Mouse (Mus musculus): Measurements from ENCODE around the gene Fam189a1. TPM values are rescaled to one million over a fixed set of nuclear protein-coding genes. Genes with fewer than 3 reads are reported as not detected.

Gene Fam189a1
- polyA plus RNA-seq, 1 experiment: not detected

- TF ChIP-seq GATA1 (IDR thresholded peaks at IDR 0.05; ENCODE audit: low read length) (no peak), TAL1 (IDR thresholded peaks at IDR 0.05; ENCODE audit: low read length) (no peak)
- Histone ChIP-seq H3K9me3 (ENCODE audit: control insufficient read depth, low read length) (no peaks in the 10 kb centered on the region), H3K4me3 (replicated peaks) (no peak overlapping the region), H3K4me1 (ENCODE audit: control insufficient read depth) (no peaks in the 10 kb centered on the region), H3K36me3 (ENCODE audit: control insufficient read depth) (no peaks in the 10 kb centered on the region), H3K27me3 (ENCODE audit: control insufficient read depth) (no peaks in the 10 kb centered on the region)
Measured at GRCm38 (mm10) chr7:64997743-64998142, 158.6 kb downstream of the Fam189a1 start.

- H3K9me3 ChIP-seq (ENCODE audit: control insufficient read depth, low read length): no peaks in the 10 kb centered on the region
- no peak for TF ChIP-seq GATA1 (IDR thresholded peaks at IDR 0.05; ENCODE audit: low read length)
- no peak for TF ChIP-seq TAL1 (IDR thresholded peaks at IDR 0.05; ENCODE audit: low read length)
- no peak overlapping the region for H3K4me3 ChIP-seq (replicated peaks)
- no peaks in the 10 kb centered on the region for H3K27me3 ChIP-seq (ENCODE audit: control insufficient read depth)
- no peaks in the 10 kb centered on the region for H3K4me1 ChIP-seq (ENCODE audit: control insufficient read depth)
- H3K36me3 ChIP-seq (ENCODE audit: control insufficient read depth): no peaks in the 10 kb centered on the region
Measured at GRCm38 (mm10) chr7:64995946-64996444, 160.4 kb downstream of the Fam189a1 start.

- Histone ChIP-seq H3K27me3 (ENCODE audit: control insufficient read depth) (no peaks in the 10 kb centered on the region), H3K9me3 (ENCODE audit: control insufficient read depth, low read length) (peaks cover 4% of the 10 kb centered on the region; the same call in 1 of the 2 replicates), H3K4me3 (replicated peaks) (no peak overlapping the region), H3K36me3 (ENCODE audit: control insufficient read depth) (no peaks in the 10 kb centered on the region), H3K4me1 (ENCODE audit: control insufficient read depth) (no peaks in the 10 kb centered on the region)
- TF ChIP-seq GATA1 (IDR thresholded peaks at IDR 0.05; ENCODE audit: low read length) (no peak), TAL1 (IDR thresholded peaks at IDR 0.05; ENCODE audit: low read length) (no peak)
Measured at GRCm38 (mm10) chr7:64989406-64989805, 167.0 kb downstream of the Fam189a1 start.

GRCm38 (mm10) chr7:64988015-64988414 lies 168.4 kb downstream of the Fam189a1 start:
- H3K9me3 ChIP-seq (ENCODE audit: control insufficient read depth, low read length): peaks cover 4% of the 10 kb centered on the region; the same call in 1 of the 2 replicates
- no peaks in the 10 kb centered on the region for H3K27me3 ChIP-seq (ENCODE audit: control insufficient read depth)
- H3K4me3 ChIP-seq (replicated peaks): no peak overlapping the region
- no peaks in the 10 kb centered on the region for H3K36me3 ChIP-seq (ENCODE audit: control insufficient read depth)
- H3K4me1 ChIP-seq (ENCODE audit: control insufficient read depth): no peaks in the 10 kb centered on the region
- no peak for TF ChIP-seq TAL1 (IDR thresholded peaks at IDR 0.05; ENCODE audit: low read length)
- no peak for TF ChIP-seq GATA1 (IDR thresholded peaks at IDR 0.05; ENCODE audit: low read length)

GRCm38 (mm10) chr7:64984468-64985120 lies 171.8 kb downstream of the Fam189a1 start:
- H3K27me3 ChIP-seq (ENCODE audit: control insufficient read depth): no peaks in the 10 kb centered on the region
- no peak for TF ChIP-seq GATA1 (IDR thresholded peaks at IDR 0.05; ENCODE audit: low read length)
- no peak for TF ChIP-seq TAL1 (IDR thresholded peaks at IDR 0.05; ENCODE audit: low read length)
- no peaks in the 10 kb centered on the region for H3K36me3 ChIP-seq (ENCODE audit: control insufficient read depth)
- H3K4me1 ChIP-seq (ENCODE audit: control insufficient read depth): no peaks in the 10 kb centered on the region
- H3K4me3 ChIP-seq (replicated peaks): no peak overlapping the region
- peaks cover 4% of the 10 kb centered on the region; the same call in 1 of the 2 replicates for H3K9me3 ChIP-seq (ENCODE audit: control insufficient read depth, low read length)

- Histone ChIP-seq H3K4me1 (ENCODE audit: control insufficient read depth) (no peaks in the 10 kb centered on the region), H3K9me3 (ENCODE audit: control insufficient read depth, low read length) (peaks cover 4% of the 10 kb centered on the region; the same call in 1 of the 2 replicates), H3K27me3 (ENCODE audit: control insufficient read depth) (no peaks in the 10 kb centered on the region), H3K4me3 (replicated peaks) (no peak overlapping the region), H3K36me3 (ENCODE audit: control insufficient read depth) (no peaks in the 10 kb centered on the region)
- TF ChIP-seq TAL1 (IDR thresholded peaks at IDR 0.05; ENCODE audit: low read length) (no peak), GATA1 (IDR thresholded peaks at IDR 0.05; ENCODE audit: low read length) (no peak)
Measured at GRCm38 (mm10) chr7:64981511-64982235, 174.7 kb downstream of the Fam189a1 start.

DNA sequence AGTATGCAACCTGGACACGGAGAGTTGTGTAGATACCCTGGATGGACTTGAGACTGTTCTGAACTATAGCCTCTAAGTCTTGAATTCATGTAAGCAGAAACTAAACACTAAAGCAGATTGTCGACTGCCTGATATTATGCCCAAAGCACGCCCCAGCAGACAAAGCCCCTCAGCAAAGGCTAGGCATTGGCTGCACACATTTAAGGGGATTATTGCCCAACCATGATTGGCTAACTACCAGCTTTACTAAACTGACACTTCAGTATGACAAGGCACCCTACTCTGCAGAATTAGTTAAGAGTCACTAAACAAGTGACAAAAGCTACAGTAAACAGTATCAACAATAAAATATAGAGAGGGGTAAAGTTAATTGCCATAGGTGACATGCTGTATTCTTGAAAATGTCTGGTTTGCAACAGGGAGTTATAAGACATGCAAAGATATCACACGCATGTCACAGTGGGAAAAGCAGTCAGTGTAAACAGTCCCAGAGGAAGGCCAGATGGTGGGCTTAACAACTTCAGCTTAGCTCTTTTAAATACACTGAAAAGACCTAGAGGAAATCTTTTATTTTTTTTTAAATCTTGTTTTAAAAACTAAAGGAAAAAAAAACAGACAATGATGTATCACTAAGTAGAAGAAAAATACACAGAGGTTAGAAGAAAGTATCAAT lies 182.6 kb downstream of the Fam189a1 start:
- H3K27me3 ChIP-seq (ENCODE audit: control insufficient read depth): no peaks in the 10 kb centered on the region
- TF ChIP-seq TAL1 (IDR thresholded peaks at IDR 0.05; ENCODE audit: low read length) (no peak), GATA1 (IDR thresholded peaks at IDR 0.05; ENCODE audit: low read length) (no peak)
- H3K9me3 ChIP-seq (ENCODE audit: control insufficient read depth, low read length): no peaks in the 10 kb centered on the region
- H3K4me3 ChIP-seq (replicated peaks): no peak overlapping the region
- H3K36me3 ChIP-seq (ENCODE audit: control insufficient read depth): no peaks in the 10 kb centered on the region
- no peaks in the 10 kb centered on the region for H3K4me1 ChIP-seq (ENCODE audit: control insufficient read depth)

DNA sequence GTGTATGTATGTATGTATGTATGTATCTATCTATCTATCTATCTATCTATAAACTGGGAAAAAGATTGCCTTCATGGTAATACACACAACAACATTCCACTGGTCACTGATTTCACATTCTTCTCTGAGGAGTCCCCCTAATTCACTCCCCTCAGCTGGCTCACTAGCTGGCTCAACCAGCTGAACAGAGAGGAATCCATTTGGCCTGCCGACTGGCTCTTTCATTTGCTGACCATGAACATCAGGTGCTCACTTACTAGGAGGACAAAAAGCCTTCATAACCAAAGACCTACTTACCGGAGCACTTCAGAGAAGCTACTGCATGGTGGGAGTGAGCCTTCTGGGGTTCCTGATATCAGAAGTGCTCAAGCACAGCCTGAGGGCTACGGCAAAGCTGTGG lies 194.2 kb downstream of the Fam189a1 start:
- Histone ChIP-seq H3K4me3 (replicated peaks) (no peak overlapping the region), H3K9me3 (ENCODE audit: control insufficient read depth, low read length) (no peaks in the 10 kb centered on the region), H3K36me3 (ENCODE audit: control insufficient read depth) (no peaks in the 10 kb centered on the region), H3K27me3 (ENCODE audit: control insufficient read depth) (no peaks in the 10 kb centered on the region), H3K4me1 (ENCODE audit: control insufficient read depth) (no peaks in the 10 kb centered on the region)
- TF ChIP-seq GATA1 (IDR thresholded peaks at IDR 0.05; ENCODE audit: low read length): no peak
- TF ChIP-seq TAL1 (IDR thresholded peaks at IDR 0.05; ENCODE audit: low read length): no peak

- no peaks in the 10 kb centered on the region for H3K27me3 ChIP-seq (ENCODE audit: control insufficient read depth)
- H3K9me3 ChIP-seq (ENCODE audit: control insufficient read depth, low read length): no peaks in the 10 kb centered on the region
- H3K36me3 ChIP-seq (ENCODE audit: control insufficient read depth): no peaks in the 10 kb centered on the region
- H3K4me1 ChIP-seq (ENCODE audit: control insufficient read depth): no peaks in the 10 kb centered on the region
- no peak overlapping the region for H3K4me3 ChIP-seq (replicated peaks)
- TF ChIP-seq TAL1 (IDR thresholded peaks at IDR 0.05; ENCODE audit: low read length) (no peak), GATA1 (IDR thresholded peaks at IDR 0.05; ENCODE audit: low read length) (no peak)
Measured at GRCm38 (mm10) chr7:64959087-64959486, 197.3 kb downstream of the Fam189a1 start.
